ENCODE assay signal across 14 mouse cellular contexts in genomic region chr3:59295699-59296562, GRCm38 (mm10). TPM values are rescaled to one million over a fixed set of nuclear protein-coding genes. Genes with fewer than 3 reads are reported as not detected.
A peak's percentile ranks its signal among the peaks of the same experiment; 100 is the strongest.
DNase-seq lines count a peak whose midpoint lies in the region.
"Had no signal": no experiment of that assay in that cellular context is flagged by ENCODE, and none has a peak within 500 bp of the region (broad histone marks: within the 10 kb centered on the region; RNA-seq: fewer than 3 reads in every experiment).

No protein-coding gene starts in this region.

- DNase-seq in heart, adult 11 months = peak; percentile 80
- DNase-seq in heart, postnatal 14 days = no peak
- peak; percentile 86 for DNase-seq in NIH3T3 (ENCODE audit: low read depth)
- DNase-seq in forelimb bud, embryonic 11.5 days (ENCODE audit: low read depth, low spot score) = peak; percentile 10
- DNase-seq in urinary bladder, postnatal 25 days (ENCODE audit: low spot score) = no peak
- no peak for DNase-seq in lung, postnatal 4 days
- no peak for DNase-seq in layer of hippocampus, adult 11-12 months (ENCODE audit: low spot score)
- DNase-seq: adrenal gland, adult 2 months; B cell, adult 2 months; cerebellum, adult 8-10 months; gastrocnemius, postnatal 25 days; kidney, postnatal 4 days; lung, adult 2 months; retina, postnatal 1 day had no signal

- intact Hi-C loops in heart, postnatal 14 days (cut with DNase I) = no loop called here

RNA-seq across cellular contexts. Expression of gene P2ry12, which starts 33.3 kb away (rescaled TPM):
- total RNA-seq in heart, postnatal 14 days (2021) = 1 to 10 TPM; 1.4 to 2.2 TPM

RNA-seq across cellular contexts. Expression of gene Igsf10, which starts 48.3 kb away (rescaled TPM):
- 1 to 10 TPM; 6.5 to 8.1 TPM for total RNA-seq in heart, postnatal 14 days (2021)

Comparison
In these comparisons a context has a peak if more than half of its experiments do, and no peak if none do; other contexts are left out.
1. DNase-seq: peak in heart, adult 11 months (single experiment), NIH3T3 (single experiment) and forelimb bud, embryonic 11.5 days (single experiment); none in heart, postnatal 14 days (0 of 2), urinary bladder, postnatal 25 days (single experiment), lung, postnatal 4 days (0 of 2) and layer of hippocampus, adult 11-12 months (single experiment).